Mouse (Mus musculus) heart, adult 18-20 months (tissue): Measurements from ENCODE around the gene Atrnl1. TPM values are rescaled to one million over a fixed set of nuclear protein-coding genes. Genes with fewer than 3 reads are reported as not detected.
A peak's percentile ranks its signal among the peaks of the same experiment; 100 is the strongest.
"Not testable (repeated sequence)": the region's sequence is repeated elsewhere in the genome, so short reads cannot be mapped to it uniquely, and the experiment has no call there.

Experiments
- DNase-seq, 2 experiments: peaks; one replicate each; pipeline ENCODE4 v3.0.0; 2021 to 2022; ENCODE audit warnings: mixed read lengths in 1 of 2
- total RNA-seq, 2 experiments: library from RNA; stranded (reverse); gene quantifications; 2 replicates each; pipeline ENCODE4 v1.2.3; 2021

Gene Atrnl1
- total RNA-seq, 2 experiments from 2014 or later: 12.9 to 15.9 TPM

- DNase-seq: no peak
Observed at GRCm38 (mm10) chr19:58033241-58033640, 422.4 kb downstream of the Atrnl1 start.

GRCm38 (mm10) chr19:58036166-58036565 lies 425.3 kb downstream of the Atrnl1 start:
- DNase-seq: no peak

- DNase-seq: no peak
Observed at GRCm38 (mm10) chr19:58043120-58043519, 432.3 kb downstream of the Atrnl1 start.

- peak in 1 of 2 experiments; percentile 9 for DNase-seq
Observed at GRCm38 (mm10) chr19:58043550-58043949, 432.7 kb downstream of the Atrnl1 start.

- DNase-seq: no peak
Observed at GRCm38 (mm10) chr19:58044816-58045215, 434.0 kb downstream of the Atrnl1 start.

- DNase-seq: no peak
Observed at GRCm38 (mm10) chr19:58046656-58047055, 435.8 kb downstream of the Atrnl1 start.

GRCm38 (mm10) chr19:58050410-58050809 lies 439.6 kb downstream of the Atrnl1 start:
- DNase-seq: not testable (repeated sequence)

- no peak for DNase-seq
Observed at GRCm38 (mm10) chr19:58050986-58051385, 440.2 kb downstream of the Atrnl1 start.

- DNase-seq: no peak
Observed at GRCm38 (mm10) chr19:58051905-58052304, 441.1 kb downstream of the Atrnl1 start.

GRCm38 (mm10) chr19:58052444-58053135 lies 441.8 kb downstream of the Atrnl1 start:
- no peak for DNase-seq

GRCm38 (mm10) chr19:58059719-58060118 lies 448.9 kb downstream of the Atrnl1 start:
- no peak for DNase-seq

- no peak for DNase-seq
Observed at GRCm38 (mm10) chr19:58060199-58060853, 449.5 kb downstream of the Atrnl1 start.

GRCm38 (mm10) chr19:58060854-58061358 lies 450.1 kb downstream of the Atrnl1 start:
- no peak for DNase-seq

- no peak for DNase-seq
Observed at GRCm38 (mm10) chr19:58061933-58062332, 451.1 kb downstream of the Atrnl1 start.

- DNase-seq: no peak
Observed at GRCm38 (mm10) chr19:58063541-58063940, 452.7 kb downstream of the Atrnl1 start.

- DNase-seq: no peak
Observed at GRCm38 (mm10) chr19:58064116-58065000, 453.5 kb downstream of the Atrnl1 start.

- peak in 1 of 2 experiments; percentile 24 for DNase-seq
Observed at GRCm38 (mm10) chr19:58065001-58065314, 454.1 kb downstream of the Atrnl1 start.

GRCm38 (mm10) chr19:58065514-58065913 lies 454.7 kb downstream of the Atrnl1 start:
- no peak for DNase-seq

GRCm38 (mm10) chr19:58068114-58068513 lies 457.3 kb downstream of the Atrnl1 start:
- DNase-seq: no peak

GRCm38 (mm10) chr19:58068958-58069357 lies 458.1 kb downstream of the Atrnl1 start:
- DNase-seq: no peak

GRCm38 (mm10) chr19:58072404-58072803 lies 461.6 kb downstream of the Atrnl1 start:
- DNase-seq: no peak

- DNase-seq: no peak
Observed at GRCm38 (mm10) chr19:58072846-58073245, 462.0 kb downstream of the Atrnl1 start.

- DNase-seq: no peak
Observed at GRCm38 (mm10) chr19:58075252-58075651, 464.4 kb downstream of the Atrnl1 start.
